Mouse (Mus musculus) heart, adult 2 months (tissue): Measurements from ENCODE around the gene Plekha7.
A peak's percentile ranks its signal among the peaks of the same experiment; 100 is the strongest.

Source experiments
- CTCF ChIP-seq: fragments of 200-600 bp; IDR thresholded peaks from 2 replicates; pipeline ENCODE4 v1.8.1; 2022; ENCODE audit warnings: antibody characterized with exemption, mild to moderate bottlenecking, moderate library complexity
- POLR2A ChIP-seq: fragments of 200-500 bp; IDR thresholded peaks from 2 replicates; pipeline ENCODE4 v1.6.1; 2011; ENCODE audit warnings: mild to moderate bottlenecking, low read depth, low read length, control low read depth; ENCODE audit not compliant: insufficient read depth

GRCm38 (mm10) chr7:116262101-116262500 lies 46.1 kb downstream of the Plekha7 start:
- TF ChIP-seq POLR2A (no peak), CTCF (peak; percentile 52)
